Mouse (Mus musculus) ES-E14 (cell line): Measurements from ENCODE around the gene Slc7a11.

Experiments used
- CHD2 ChIP-seq: IDR thresholded peaks from 2 replicates; pipeline ENCODE4 v1.6.1; 2014; ENCODE audit warnings: mild to moderate bottlenecking, low read depth, low read length, inconsistent platforms
- MAFK ChIP-seq: IDR thresholded peaks from 2 replicates; pipeline ENCODE4 v1.6.1; 2014; ENCODE audit warnings: mild to moderate bottlenecking, low read depth, low read length, inconsistent platforms; ENCODE audit not compliant: insufficient read depth
- ZC3H11A ChIP-seq: IDR thresholded peaks from 2 replicates; pipeline ENCODE4 v1.6.1; 2012; ENCODE audit warnings: low read depth, mild to moderate bottlenecking, inconsistent platforms, low read length, borderline replicate concordance
- ZNF384 ChIP-seq: IDR thresholded peaks from 2 replicates; pipeline ENCODE4 v1.6.1; 2012; ENCODE audit warnings: low read depth, low read length, inconsistent platforms

- no peak for TF ChIP-seq CHD2
- no peak for TF ChIP-seq ZC3H11A
- no peak for TF ChIP-seq ZNF384
- TF ChIP-seq MAFK = no peak
Observed at GRCm38 (mm10) chr3:50307339-50308327, 135.8 kb downstream of the Slc7a11 start.
